Mouse (Mus musculus) liver, postnatal 0 days (tissue): ENCODE data around the gene Vav2. TPM values are rescaled to one million over a fixed set of nuclear protein-coding genes. Genes with fewer than 3 reads are reported as not detected.

Experiments used
- ATAC-seq: fragments of 200-750 bp; cut with Nextera tagmentation; 2 replicates; pipeline ENCODE4 v1.8.0; 2017; ENCODE audit warnings: mild to moderate bottlenecking, moderate library complexity
- DNase-seq: peaks from one replicate; pipeline ENCODE4 v3.0.0-alpha.2; 2016
- H3K27ac ChIP-seq: fragments of 300-500 bp; sonication (generic); 2 replicates; pipeline ENCODE4 v1.5.1; 2014; ENCODE audit warnings: antibody characterized with exemption, moderate library complexity, mild to moderate bottlenecking, low read depth
- H3K27me3 ChIP-seq: fragments of 300-500 bp; sonication (generic); 2 replicates; pipeline ENCODE4 v1.6.1; 2014; ENCODE audit warnings: low read length, control low read depth, mixed read lengths; ENCODE audit not compliant: insufficient read depth
- H3K36me3 ChIP-seq: fragments of 300-500 bp; sonication (generic); replicated peaks from 2 replicates; pipeline ENCODE4 v1.6.1; 2014; ENCODE audit warnings: mild to moderate bottlenecking, control low read depth, low read length, moderate library complexity, mixed read lengths; ENCODE audit not compliant: insufficient read depth
- H3K4me1 ChIP-seq: fragments of 300-500 bp; sonication (generic); 2 replicates; pipeline ENCODE4 v1.6.1; 2014; ENCODE audit warnings: antibody characterized with exemption, mild to moderate bottlenecking, control low read depth; ENCODE audit not compliant: insufficient read depth
- H3K4me2 ChIP-seq: fragments of 300-500 bp; sonication (generic); 2 replicates; pipeline ENCODE4 v1.6.1; 2014; ENCODE audit warnings: low read depth, mild to moderate bottlenecking, low read length, moderate library complexity, mixed read lengths
- H3K4me3 ChIP-seq: fragments of 300-500 bp; sonication (generic); 2 replicates; pipeline ENCODE4 v1.5.1; 2014; ENCODE audit warnings: low read depth, low read length
- H3K9ac ChIP-seq: fragments of 300-500 bp; sonication (generic); replicated peaks from 2 replicates; pipeline ENCODE4 v1.6.1; 2014; ENCODE audit warnings: mild to moderate bottlenecking, moderate library complexity
- H3K9me3 ChIP-seq: fragments of 300-500 bp; sonication (generic); 2 replicates; pipeline ENCODE4 v1.6.1; 2016; ENCODE audit warnings: mild to moderate bottlenecking, control low read depth, low read length, mixed read lengths
- CTCF ChIP-seq: sonication (generic); IDR thresholded peaks from 2 replicates; pipeline ENCODE4 v1.5.1; 2016; ENCODE audit warnings: antibody characterized with exemption, low read depth
- EP300 ChIP-seq: IDR thresholded peaks from 2 replicates; pipeline ENCODE4 v1.6.1; 2016; ENCODE audit warnings: antibody characterized with exemption, low read depth, mild to moderate bottlenecking
- whole genome bisulfite sequencing: fragments of 180-500 bp; shearing (Covaris S2); extraction: QIAGEN DNeasy Blood & Tissue Kit; methylation state at CpG from one replicate; pipeline ENCODE4 v1.1.7; 2014; ENCODE audit not compliant: insufficient replicate concordance; 5-methylcytosine and 5-hydroxymethylcytosine counted together
- polyA plus RNA-seq: library from polyadenylated mRNA; unstranded; fragments of >200 nt; fragmentation: Nextera tagmentation; extraction: Ambion mirVana; gene quantifications from 2 replicates; pipeline ENCODE4 v1.2.1, GENCODE M21; 2015

Gene Vav2
- polyA plus RNA-seq, 1 experiment from 2014 or later, result 6.3 TPM

DNA sequence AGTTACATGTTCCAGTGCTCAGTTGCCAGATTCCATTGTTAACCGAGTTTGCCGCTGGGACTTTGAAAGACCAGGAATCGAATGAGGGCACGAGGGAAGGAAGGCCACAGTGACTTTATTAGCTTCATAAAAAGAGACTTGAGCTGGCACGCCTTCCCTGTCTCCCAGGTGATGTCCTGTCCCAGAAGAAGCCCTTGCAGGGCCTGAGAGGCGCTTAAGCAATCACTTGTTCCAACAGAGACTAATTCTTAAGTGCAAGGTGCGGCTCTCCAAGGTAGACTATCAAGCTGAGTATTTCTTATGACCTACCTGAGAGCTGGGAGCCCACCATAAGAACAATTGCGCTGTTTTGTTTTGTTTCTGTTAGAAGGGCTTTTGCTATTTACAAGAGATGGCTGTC is 57.9 kb downstream of the Vav2 start:
- DNase-seq, result no peak
- ATAC-seq, result no peak
- no peak overlapping the region for H3K4me2 ChIP-seq
- H3K9me3 ChIP-seq, result no peaks in the 10 kb centered on the region
- no peaks in the 10 kb centered on the region; the same call in 1 of the 2 replicates for H3K36me3 ChIP-seq
- no peak overlapping the region for H3K4me3 ChIP-seq
- no peak overlapping the region for H3K9ac ChIP-seq
- no peak overlapping the region for H3K27ac ChIP-seq
- no peak for TF ChIP-seq CTCF
- TF ChIP-seq EP300, result no peak
- no peaks in the 10 kb centered on the region for H3K27me3 ChIP-seq
- 82% methylated on average over 8 of the region's 8 CpGs for WGBS
- H3K4me1 ChIP-seq, result peaks cover 3% of the 10 kb centered on the region; the same call in 1 of the 2 replicates

DNA sequence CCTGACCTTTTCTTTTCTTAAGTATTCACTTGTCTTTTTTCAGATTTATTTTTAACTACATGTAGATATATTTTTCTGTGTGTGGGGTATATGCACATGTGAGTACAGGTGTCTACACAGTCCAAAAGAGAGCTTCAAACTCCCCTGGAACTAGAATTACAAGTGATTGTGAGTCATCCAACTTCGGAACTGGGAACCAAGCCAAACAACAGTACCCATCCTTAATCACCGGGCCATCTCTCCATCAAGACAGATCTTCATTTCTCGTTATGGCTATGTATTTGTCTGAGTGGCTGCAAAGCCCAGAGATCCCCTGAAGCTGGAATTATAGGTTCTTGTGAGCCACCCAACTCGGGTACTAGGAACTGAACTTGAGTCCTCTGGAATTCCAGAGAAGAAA is 61.5 kb downstream of the Vav2 start:
- TF ChIP-seq CTCF, result no peak
- no peak for DNase-seq
- 71% methylated on average over 4 of the region's 4 CpGs for WGBS

DNA sequence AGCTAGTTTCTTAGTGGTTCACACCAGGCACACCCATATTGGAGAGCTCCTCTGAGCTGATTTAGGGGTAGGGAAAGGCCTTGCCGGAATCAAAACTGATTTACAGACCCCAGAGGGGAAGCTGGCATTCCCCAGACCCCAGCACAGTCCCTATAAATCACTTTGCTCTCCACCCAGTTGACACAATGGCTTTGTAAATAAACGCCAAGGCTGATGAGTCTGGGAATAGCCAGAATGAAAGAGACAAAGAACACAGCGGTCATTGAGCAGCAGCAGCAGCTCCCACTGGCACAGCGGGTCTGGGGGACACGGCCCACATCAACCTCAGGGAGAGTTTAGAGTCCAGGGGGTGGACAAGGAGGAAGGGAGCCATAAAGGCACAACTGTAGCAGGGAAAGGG is 65.0 kb downstream of the Vav2 start:
- no peak for TF ChIP-seq EP300
- no peak for TF ChIP-seq CTCF
- Histone ChIP-seq H3K27me3 (no peaks in the 10 kb centered on the region), H3K4me2 (no peak overlapping the region), H3K36me3 (no peaks in the 10 kb centered on the region; the same call in 1 of the 2 replicates), H3K9me3 (no peaks in the 10 kb centered on the region), H3K27ac (no peak overlapping the region), H3K4me3 (no peak overlapping the region), H3K9ac (no peak overlapping the region), H3K4me1 (peaks cover 4% of the 10 kb centered on the region; the same call in 1 of the 2 replicates)
- 57% methylated on average over 5 of the region's 5 CpGs for WGBS
- ATAC-seq, result no peak
- DNase-seq, result no peak

More for the DNA sequence above, 61.5 kb downstream of the Vav2 start:
- Histone ChIP-seq H3K4me3 (no peak overlapping the region), H3K9ac (no peak overlapping the region), H3K4me1 (peaks cover 4% of the 10 kb centered on the region; the same call in 1 of the 2 replicates), H3K36me3 (no peaks in the 10 kb centered on the region; the same call in 1 of the 2 replicates), H3K4me2 (no peak overlapping the region), H3K27me3 (no peaks in the 10 kb centered on the region), H3K27ac (no peak overlapping the region), H3K9me3 (no peaks in the 10 kb centered on the region)
- ATAC-seq, result no peak

DNA sequence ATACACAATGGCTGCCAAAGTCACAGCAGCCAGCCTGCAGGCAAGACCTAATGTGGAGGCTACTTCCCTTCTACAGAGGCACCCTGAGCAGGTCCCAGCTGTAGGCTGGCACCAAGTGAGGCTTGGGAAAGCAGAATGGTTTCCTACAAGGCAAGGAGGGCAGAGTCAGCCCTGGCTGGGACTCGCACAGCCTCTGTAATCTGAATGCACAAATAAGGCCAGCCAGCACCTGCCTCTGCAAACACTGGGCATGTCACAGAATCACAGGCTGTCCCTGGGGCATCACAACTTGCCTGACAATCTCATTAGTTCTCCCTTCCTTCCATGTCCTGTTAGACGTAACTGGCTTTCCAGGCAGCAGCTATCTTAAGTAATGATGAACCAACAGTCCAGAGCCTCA is 68.4 kb downstream of the Vav2 start:
- no peaks in the 10 kb centered on the region for H3K36me3 ChIP-seq
- H3K27me3 ChIP-seq, result no peaks in the 10 kb centered on the region
- ATAC-seq (no peak), DNase-seq (no peak)
- H3K27ac ChIP-seq, result no peak overlapping the region
- TF ChIP-seq CTCF (no peak), EP300 (no peak)
- H3K4me2 ChIP-seq, result no peak overlapping the region
- H3K9me3 ChIP-seq, result no peaks in the 10 kb centered on the region
- 75% methylated on average over 2 of the region's 2 CpGs for WGBS
- H3K4me1 ChIP-seq, result peaks cover 13% of the 10 kb centered on the region
- no peak overlapping the region for H3K9ac ChIP-seq
- no peak overlapping the region for H3K4me3 ChIP-seq

DNA sequence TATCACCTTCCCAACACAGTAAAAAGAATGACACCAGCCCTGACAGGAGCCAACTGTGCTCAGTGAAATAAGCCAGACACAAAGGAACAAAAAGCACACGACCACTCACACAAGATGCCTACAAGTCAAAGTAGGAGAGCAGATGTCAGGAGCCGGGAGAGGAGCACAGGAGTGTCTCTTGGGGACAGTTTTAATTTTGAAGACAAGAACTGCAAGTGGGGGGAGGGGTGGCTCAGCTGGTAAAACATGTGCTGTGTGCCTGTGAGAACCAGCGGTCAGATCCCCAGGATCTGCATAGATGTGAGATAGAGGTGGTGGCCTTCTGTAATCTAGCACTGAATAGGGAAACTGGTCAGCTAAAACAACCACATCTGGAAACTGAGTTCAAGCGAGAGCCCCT is 71.1 kb downstream of the Vav2 start:
- Histone ChIP-seq H3K4me2 (no peak overlapping the region), H3K9me3 (no peaks in the 10 kb centered on the region), H3K27ac (no peak overlapping the region; the same call in 1 of the 2 replicates), H3K27me3 (no peaks in the 10 kb centered on the region), H3K36me3 (no peaks in the 10 kb centered on the region; the same call in 1 of the 2 replicates), H3K4me3 (no peak overlapping the region), H3K9ac (no peak overlapping the region), H3K4me1 (peaks cover 9% of the 10 kb centered on the region)
- no peak for DNase-seq
- TF ChIP-seq EP300 (no peak), CTCF (no peak)
- 67% methylated on average over 4 of the region's 4 CpGs for WGBS
- no peak for ATAC-seq

DNA sequence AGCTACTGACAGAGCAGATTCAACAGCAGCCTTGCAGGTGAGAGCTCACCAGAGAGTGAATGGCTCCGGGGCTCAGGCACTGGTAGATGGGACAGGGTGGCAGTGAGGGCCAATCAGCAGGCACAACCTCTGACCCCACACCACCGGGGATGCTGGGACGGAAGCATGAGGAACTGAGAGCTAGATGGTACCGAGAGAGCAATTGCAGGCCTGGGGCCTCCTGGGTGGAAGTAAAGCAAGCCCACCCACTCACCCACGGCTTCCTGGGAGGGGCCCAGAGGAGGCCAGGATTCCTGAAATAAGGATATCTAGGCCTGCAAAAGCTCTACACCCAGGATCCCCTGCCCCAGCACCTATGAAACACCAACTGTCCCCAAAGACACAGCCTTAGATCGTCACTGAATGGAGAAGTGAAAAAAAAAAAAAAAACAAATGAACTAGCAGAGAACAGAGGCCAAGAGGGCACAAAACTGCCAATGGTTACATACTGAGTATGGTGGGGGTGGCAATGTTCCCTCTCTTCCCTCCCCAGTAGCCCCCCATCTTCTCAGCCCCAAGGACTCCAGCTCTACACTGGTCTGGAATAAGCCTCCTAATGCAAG is 72.1 kb downstream of the Vav2 start:
- H3K9me3 ChIP-seq, result no peaks in the 10 kb centered on the region
- no peaks in the 10 kb centered on the region for H3K27me3 ChIP-seq
- H3K9ac ChIP-seq, result no peak overlapping the region
- no peak overlapping the region for H3K4me3 ChIP-seq
- peaks cover 12% of the 10 kb centered on the region for H3K4me1 ChIP-seq
- H3K4me2 ChIP-seq, result no peak overlapping the region
- 52% methylated on average over 6 of the region's 6 CpGs for WGBS
- H3K36me3 ChIP-seq, result no peaks in the 10 kb centered on the region; the same call in 1 of the 2 replicates
- 0 out of 2 replicates have a peak overlapping the region, but pooled peaks have one; percentile 39 for H3K27ac ChIP-seq
- ATAC-seq, result no peak
- DNase-seq, result no peak
- no peak for TF ChIP-seq EP300
- TF ChIP-seq CTCF, result no peak

DNA sequence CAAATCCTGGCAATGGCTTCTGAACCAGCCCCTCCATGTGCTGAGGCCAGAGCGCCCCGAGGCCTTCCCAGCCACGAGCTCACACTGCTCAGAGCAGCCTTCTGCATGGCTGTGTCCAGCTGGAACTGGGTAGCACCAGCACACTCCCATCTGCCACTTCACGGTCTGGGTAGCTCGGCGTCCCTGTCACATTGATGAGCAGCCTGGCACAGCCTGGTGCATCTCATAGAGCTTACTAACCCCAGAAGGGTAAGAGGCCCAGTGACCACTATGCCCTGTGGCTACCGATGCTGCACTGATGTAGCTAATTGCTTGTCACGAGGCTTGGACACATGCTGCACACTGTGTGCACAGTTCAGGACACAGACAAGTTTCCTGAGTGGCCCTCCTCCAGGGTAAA is 74.1 kb downstream of the Vav2 start:
- 86% methylated on average over 8 of the region's 8 CpGs for WGBS
- Histone ChIP-seq H3K27me3 (no peaks in the 10 kb centered on the region), H3K4me1 (peaks cover 23% of the 10 kb centered on the region), H3K9me3 (no peaks in the 10 kb centered on the region), H3K27ac (no peak overlapping the region), H3K4me3 (no peak overlapping the region), H3K4me2 (no peak overlapping the region), H3K36me3 (no peaks in the 10 kb centered on the region; the same call in 1 of the 2 replicates), H3K9ac (no peak overlapping the region)
- ATAC-seq, result no peak
- no peak for DNase-seq
- no peak for TF ChIP-seq EP300
- no peak for TF ChIP-seq CTCF
